Mouse (Mus musculus) MEL (cell line): Measurements from ENCODE around the gene Clec16a. TPM values are rescaled to one million over a fixed set of nuclear protein-coding genes. Genes with fewer than 3 reads are reported as not detected.

Experiments used
- DNase-seq: peaks from one replicate; pipeline ENCODE4 v3.0.0; 2011; ENCODE audit warnings: low read depth, low spot score
- H3K27ac ChIP-seq: 2 replicates; pipeline ENCODE4 v1.5.1; 2012; ENCODE audit warnings: low read depth, mild to moderate bottlenecking, control low read depth, low read length, moderate library complexity; ENCODE audit not compliant: control insufficient read depth
- H3K27me3 ChIP-seq, 2 experiments: fragments of 150-350 bp in 1 of 2; sonication (generic) in 1 of 2; 2 replicates each; pipeline ENCODE4 v1.6.1; 2012; ENCODE audit warnings: low read length in 2 of 2, mild to moderate bottlenecking in 2 of 2, improper control_type of control experiment in 1 of 2, moderate library complexity in 1 of 2; ENCODE audit not compliant: insufficient read depth in 2 of 2, control insufficient read depth in 1 of 2
- H3K36me3 ChIP-seq, 2 experiments: 2 replicates each; pipeline ENCODE4 v1.6.1; 2012 to 2014; ENCODE audit warnings: low read length in 2 of 2, improper control_type of control experiment in 1 of 2, inconsistent platforms in 1 of 2, mild to moderate bottlenecking in 1 of 2; ENCODE audit not compliant: insufficient read depth in 2 of 2, control insufficient read depth in 1 of 2
- H3K4me1 ChIP-seq, 2 experiments: fragments of 150-350 bp in 1 of 2; sonication (generic) in 1 of 2; 2 replicates each; pipeline ENCODE4 v1.6.1; 2012; ENCODE audit warnings: low read length in 2 of 2, improper control_type of control experiment in 1 of 2, mild to moderate bottlenecking in 1 of 2; ENCODE audit not compliant: insufficient read depth in 2 of 2, control insufficient read depth in 1 of 2
- H3K4me3 ChIP-seq, 2 experiments: fragments of 150-350 bp in 1 of 2; sonication (generic) in 1 of 2; 2 replicates each; pipeline ENCODE4 v1.5.1; 2012; ENCODE audit warnings: low read depth in 2 of 2, low read length in 2 of 2, mild to moderate bottlenecking in 2 of 2, moderate library complexity in 2 of 2, control low read depth in 1 of 2, improper control_type of control experiment in 1 of 2; ENCODE audit not compliant: control insufficient read depth in 1 of 2, insufficient read depth in 1 of 2
- H3K79me2 ChIP-seq: 2 replicates; pipeline ENCODE4 v1.6.1; 2012; ENCODE audit warnings: mild to moderate bottlenecking, low read length, moderate library complexity; ENCODE audit not compliant: control insufficient read depth, poor library complexity, insufficient read depth
- H3K9ac ChIP-seq: 2 replicates; pipeline ENCODE4 v1.6.1; 2012; ENCODE audit warnings: low read depth, mild to moderate bottlenecking, control low read depth, low read length, moderate library complexity; ENCODE audit not compliant: control insufficient read depth, poor library complexity, severe bottlenecking
- H3K9me3 ChIP-seq: fragments of 150-350 bp; sonication (generic); replicated peaks from 2 replicates; pipeline ENCODE4 v1.6.1; 2012; ENCODE audit warnings: mild to moderate bottlenecking, low read length, improper control_type of control experiment, moderate library complexity; ENCODE audit not compliant: insufficient read depth
- CHD2 ChIP-seq: IDR thresholded peaks from 2 replicates; pipeline ENCODE4 v1.6.1; 2011; ENCODE audit warnings: low read length, improper control_type of control experiment
- CTCF ChIP-seq, 3 experiments: IDR thresholded peaks in 2 of 3; conservative IDR thresholded peaks in 1 of 3; 2 replicates each; pipeline ENCODE4 v1.5.1; 2011 to 2012; ENCODE audit warnings: low read length in 3 of 3, low read depth in 2 of 3, mild to moderate bottlenecking in 2 of 3, improper control_type of control experiment in 1 of 3, inconsistent platforms in 1 of 3, mixed read lengths in 1 of 3, moderate library complexity in 1 of 3; ENCODE audit not compliant: control insufficient read depth in 1 of 3, insufficient read depth in 1 of 3, poor library complexity in 1 of 3, severe bottlenecking in 1 of 3
- E2F4 ChIP-seq: IDR thresholded peaks from 2 replicates; pipeline ENCODE4 v1.6.1; 2011; ENCODE audit warnings: low read depth, low read length, improper control_type of control experiment, borderline replicate concordance
- GATA1 ChIP-seq: IDR thresholded peaks from 2 replicates; pipeline ENCODE4 v1.6.1; 2011; ENCODE audit warnings: low read depth, low read length, improper control_type of control experiment
- HCFC1 ChIP-seq: IDR thresholded peaks from 2 replicates; pipeline ENCODE4 v1.6.1; 2012; ENCODE audit warnings: low read depth, mild to moderate bottlenecking, inconsistent platforms, low read length, improper control_type of control experiment, moderate library complexity
- KAT2A ChIP-seq: conservative IDR thresholded peaks from 2 replicates; pipeline ENCODE4 v1.6.1; 2012; ENCODE audit warnings: low read depth, low read length, improper control_type of control experiment, inconsistent platforms
- MXI1 ChIP-seq: IDR thresholded peaks from 2 replicates; pipeline ENCODE4 v1.6.1; 2011; ENCODE audit warnings: mild to moderate bottlenecking, low read depth, low read length, improper control_type of control experiment
- POLR2A ChIP-seq, 2 experiments: IDR thresholded peaks; 2 replicates each; pipeline ENCODE4 v1.6.1; 2011 to 2012; ENCODE audit warnings: low read length in 2 of 2, mild to moderate bottlenecking in 2 of 2, control low read depth in 1 of 2, improper control_type of control experiment in 1 of 2, low read depth in 1 of 2, moderate library complexity in 1 of 2; ENCODE audit not compliant: control insufficient read depth in 1 of 2, insufficient read depth in 1 of 2, poor library complexity in 1 of 2
- POLR2AphosphoS5 ChIP-seq: IDR thresholded peaks from 2 replicates; pipeline ENCODE4 v1.6.1; 2012; ENCODE audit warnings: low read depth, borderline replicate concordance, mild to moderate bottlenecking, inconsistent platforms, low read length, moderate library complexity, mixed read lengths
- RAD21 ChIP-seq: IDR thresholded peaks from 2 replicates; pipeline ENCODE4 v1.6.1; 2011; ENCODE audit warnings: mild to moderate bottlenecking, low read depth, low read length, improper control_type of control experiment
- SIN3A ChIP-seq: IDR thresholded peaks from 2 replicates; pipeline ENCODE4 v1.6.1; 2012; ENCODE audit warnings: low read length, improper control_type of control experiment, inconsistent platforms
- SMC3 ChIP-seq: IDR thresholded peaks from 2 replicates; pipeline ENCODE4 v1.6.1; 2011; ENCODE audit warnings: low read depth, low read length, improper control_type of control experiment
- TAL1 ChIP-seq: IDR thresholded peaks from 2 replicates; pipeline ENCODE4 v1.6.1; 2012; ENCODE audit warnings: mild to moderate bottlenecking, inconsistent platforms, low read length, moderate library complexity, mixed read lengths
- TBP ChIP-seq: IDR thresholded peaks from 2 replicates; pipeline ENCODE4 v1.8.0; 2011; ENCODE audit warnings: low read depth, low read length, improper control_type of control experiment
- TCF12 ChIP-seq: IDR thresholded peaks from 2 replicates; pipeline ENCODE4 v1.6.1; 2014; ENCODE audit warnings: low read depth, mild to moderate bottlenecking, inconsistent platforms, low read length, improper control_type of control experiment, moderate library complexity
- ZKSCAN1 ChIP-seq: IDR thresholded peaks from 2 replicates; pipeline ENCODE4 v1.6.1; 2012; ENCODE audit warnings: low read depth, mild to moderate bottlenecking, inconsistent platforms, low read length, improper control_type of control experiment, moderate library complexity
- polyA plus RNA-seq, 2 experiments: library from polyadenylated mRNA; stranded (reverse) in 1 of 2; unstranded in 1 of 2; fragments of >175 nt in 1 of 2; fragments of >200 nt in 1 of 2; gene quantifications; 2 replicates each; pipeline versions ENCODE4 v1.2.1 to v1.2.4; 2012; ENCODE audit warnings: low replicate concordance in 2 of 2, low read depth in 1 of 2; ENCODE audit not compliant: insufficient read length in 2 of 2, insufficient read depth in 1 of 2, missing spikeins in 1 of 2
- total RNA-seq: library from RNA; depleted of rRNA; stranded (reverse); fragments of 300-350 nt; gene quantifications from 2 replicates; pipeline ENCODE4 v1.2.3, GENCODE M21; 2012

Clec16a gene
- total and polyA plus RNA-seq, 3 experiments, result 10.4 to 49.3 (median 22.1) TPM

DNA sequence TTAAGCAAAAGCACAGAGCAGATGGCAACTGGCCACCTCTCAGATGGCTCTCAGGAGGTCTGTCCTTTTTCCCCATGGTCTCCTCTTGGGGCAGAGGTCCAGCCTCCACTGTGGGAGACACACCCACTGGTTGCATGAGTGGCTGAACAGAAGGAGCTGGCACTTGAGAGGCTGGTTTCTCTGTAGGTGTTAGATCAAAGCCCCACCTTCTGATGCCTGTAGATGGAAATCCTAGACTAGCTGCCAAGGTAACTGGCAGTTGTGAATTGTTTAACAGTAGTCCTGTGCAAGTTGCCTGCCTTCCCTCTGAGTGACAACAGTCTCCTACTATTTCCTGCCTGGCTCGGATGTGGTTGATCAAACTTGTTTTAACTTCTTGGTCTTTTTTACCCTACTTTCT lies 40.0 kb downstream of the Clec16a start:
- Histone ChIP-seq H3K9ac (no peak overlapping the region), H3K4me3 (no peak overlapping the region), H3K27ac (no peak overlapping the region), H3K4me1 (no peaks in the 10 kb centered on the region), H3K36me3 (no peaks in the 10 kb centered on the region; a peak in 2 of 4 replicates), H3K27me3 (no peaks in the 10 kb centered on the region), H3K79me2 (no peaks in the 10 kb centered on the region), H3K9me3 (no peaks in the 10 kb centered on the region)
- no peak for DNase-seq
- TF ChIP-seq ZKSCAN1 (no peak), MXI1 (no peak), CHD2 (no peak)

DNA sequence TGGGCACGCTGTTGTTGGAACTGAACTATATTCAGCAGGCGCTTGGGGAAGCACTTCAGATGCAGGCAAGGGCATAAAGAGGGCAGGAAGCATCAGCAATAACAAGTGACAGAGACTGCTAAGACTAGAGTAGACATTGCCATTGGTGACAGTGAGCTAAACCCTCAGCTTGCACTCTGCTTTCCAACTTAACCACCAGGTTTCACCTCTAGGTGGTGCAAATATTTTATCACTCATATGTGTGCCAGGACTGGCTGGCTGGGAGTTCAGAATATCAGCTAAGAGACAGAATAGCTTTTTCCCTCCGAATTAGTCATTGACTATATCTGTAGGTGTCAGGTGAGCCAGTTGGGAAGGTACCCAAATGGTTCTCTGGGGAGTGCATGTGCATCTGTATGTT lies 41.4 kb downstream of the Clec16a start:
- Histone ChIP-seq H3K9ac (no peak overlapping the region), H3K79me2 (no peaks in the 10 kb centered on the region), H3K27me3 (no peaks in the 10 kb centered on the region), H3K27ac (no peak overlapping the region), H3K4me1 (no peaks in the 10 kb centered on the region), H3K4me3 (no peak overlapping the region), H3K9me3 (no peaks in the 10 kb centered on the region), H3K36me3 (no peaks in the 10 kb centered on the region; a peak in 2 of 4 replicates)
- DNase-seq, result peak; percentile 15
- no peak for TF ChIP-seq ZKSCAN1
- TF ChIP-seq RAD21, result peak; percentile 14
- TF ChIP-seq TAL1, result no peak
- no peak for TF ChIP-seq GATA1
- TF ChIP-seq POLR2AphosphoS5, result no peak
- no peak for TF ChIP-seq TCF12
- TF ChIP-seq E2F4, result no peak
- TF ChIP-seq HCFC1, result no peak
- peak; percentile 53 for TF ChIP-seq SMC3
- TF ChIP-seq KAT2A, result no peak
- TF ChIP-seq TBP, result no peak
- no peak for TF ChIP-seq SIN3A
- no peak for TF ChIP-seq POLR2A (IDR thresholded peaks at IDR 0.05; ENCODE audit: control insufficient read depth in 1 of 2, insufficient read depth in 1 of 2, low read depth in 1 of 2, low read length in 2 of 2, poor library complexity in 1 of 2)
- peak in 2 of 3 experiments; percentile 20 to 41; a peak in 2 of 6 replicates for TF ChIP-seq CTCF (IDR thresholded peaks at IDR 0.05 in 2 of 3, conservative IDR thresholded peaks at IDR 0.05 in 1 of 3; ENCODE audit: control insufficient read depth in 1 of 3, insufficient read depth in 1 of 3, low read depth in 2 of 3, low read length in 3 of 3, poor library complexity in 1 of 3, severe bottlenecking in 1 of 3)
